Mouse (Mus musculus): ENCODE data around the gene Tapbp.

DNA sequence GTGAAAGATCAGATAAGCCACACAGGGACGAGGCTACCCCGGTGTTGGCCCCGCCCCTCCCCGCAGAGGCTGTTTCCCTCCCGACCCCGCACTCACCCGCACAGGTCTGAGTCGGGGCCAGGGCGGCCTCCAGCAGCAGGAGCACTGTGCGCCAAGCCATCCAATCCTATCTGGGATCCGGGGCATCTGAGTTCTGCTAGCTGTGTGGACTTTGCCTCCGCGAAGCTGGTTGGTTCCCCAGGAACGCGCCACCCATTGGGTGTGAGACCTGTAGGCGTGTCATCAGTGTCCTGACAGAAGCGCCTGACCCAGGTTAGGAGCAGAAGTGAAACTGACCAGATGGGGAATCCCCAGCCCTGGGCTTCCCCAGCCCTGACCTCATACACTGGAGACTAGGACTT lies 62.9 kb downstream of the Tapbp start:
- TF ChIP-seq POLR2A (IDR thresholded peaks at IDR 0.05; ENCODE audit: borderline replicate concordance, low read depth, low read length) = peak; percentile 34; the same call in 1 of the 2 replicates
- TF ChIP-seq CTCF (IDR thresholded peaks at IDR 0.05; ENCODE audit: low read depth, low read length) = no peak
